Mouse (Mus musculus) liver, adult 2 months (tissue): ENCODE data around the gene Mcat. TPM values are rescaled to one million over a fixed set of nuclear protein-coding genes. Genes with fewer than 3 reads are reported as not detected.

Source experiments
- DNase-seq: peaks from one replicate; pipeline ENCODE4 v3.0.0-alpha.2; 2011; ENCODE audit warnings: low read depth, low spot score; ENCODE audit errors: extremely low read depth
- H3K27ac ChIP-seq: fragments of 200-500 bp; replicated peaks from 2 replicates; pipeline ENCODE4 v1.5.1; 2012; ENCODE audit warnings: low read depth, mild to moderate bottlenecking, control low read depth, inconsistent platforms, low read length; ENCODE audit not compliant: insufficient read depth
- H3K27me3 ChIP-seq: fragments of 200-500 bp; 2 replicates; pipeline ENCODE4 v1.6.1; 2012; ENCODE audit warnings: mild to moderate bottlenecking, moderate library complexity, low read length, inconsistent platforms; ENCODE audit not compliant: control insufficient read depth, insufficient read depth
- H3K36me3 ChIP-seq: fragments of 200-500 bp; 2 replicates; pipeline ENCODE4 v1.6.1; 2012; ENCODE audit warnings: low read length, inconsistent platforms; ENCODE audit not compliant: control insufficient read depth, insufficient read depth
- H3K4me1 ChIP-seq: fragments of 200-500 bp; 2 replicates; pipeline ENCODE4 v1.6.1; 2011; ENCODE audit warnings: low read length; ENCODE audit not compliant: control insufficient read depth, insufficient read depth
- H3K4me3 ChIP-seq: fragments of 200-500 bp; 2 replicates; pipeline ENCODE4 v1.5.1; 2011; ENCODE audit warnings: low read depth, mild to moderate bottlenecking, control low read depth, low read length, moderate library complexity; ENCODE audit not compliant: insufficient read depth
- H3K79me2 ChIP-seq: fragments of 200-500 bp; 2 replicates; pipeline ENCODE4 v1.6.1; 2012; ENCODE audit warnings: inconsistent platforms, mild to moderate bottlenecking, low read length, moderate library complexity; ENCODE audit not compliant: control insufficient read depth, insufficient read depth
- H3K9ac ChIP-seq: fragments of 200-500 bp; 2 replicates; pipeline ENCODE4 v1.6.1; 2012; ENCODE audit warnings: low read depth, mild to moderate bottlenecking, control low read depth, inconsistent platforms, low read length
- CTCF ChIP-seq: fragments of 200-500 bp; IDR thresholded peaks from 2 replicates; pipeline ENCODE4 v1.5.1; 2011; ENCODE audit warnings: low read depth, low read length, control low read depth
- POLR2A ChIP-seq: fragments of 200-500 bp; IDR thresholded peaks from 2 replicates; pipeline ENCODE4 v1.6.1; 2011; ENCODE audit warnings: low read length, control low read depth; ENCODE audit not compliant: insufficient read depth; ENCODE audit errors: extremely low read depth
- WGBS: fragments of 180-500 bp; shearing (Covaris S2); methylation state at CpG from one replicate; pipeline ENCODE4 v1.1.7; 2018; 5-methylcytosine and 5-hydroxymethylcytosine counted together
- polyA plus RNA-seq: library from polyadenylated mRNA; depleted of rRNA; stranded (reverse); fragments of >200 nt; gene quantifications from 2 replicates; pipeline ENCODE4 v1.2.3, GENCODE M21; 2012
- total RNA-seq: library from RNA; depleted of rRNA; stranded (reverse); fragments of >200 nt; gene quantifications from 2 replicates; pipeline ENCODE4 v1.2.3, GENCODE M21; 2014

The Mcat gene
- total and polyA plus RNA-seq, 2 experiments, result 25.9 to 29.3 TPM

GRCm38 (mm10) chr15:83593702-83594512 is 30.3 kb upstream of the Mcat start:
- Histone ChIP-seq H3K4me3 (peak overlapping the region; percentile 94; the same call in 1 of the 2 replicates), H3K9ac (peak overlapping the region; percentile 94; the same call in 1 of the 2 replicates), H3K27me3 (no peaks in the 10 kb centered on the region), H3K36me3 (no peaks in the 10 kb centered on the region), H3K4me1 (peaks cover 8% of the 10 kb centered on the region), H3K79me2 (peaks cover 2% of the 10 kb centered on the region; the same call in 1 of the 2 replicates), H3K27ac (no peak overlapping the region)
- TF ChIP-seq CTCF (no peak), POLR2A (no peak)
- WGBS, result 33% methylated on average over 19 of the region's 19 CpGs
- DNase-seq, result no peak

DNA sequence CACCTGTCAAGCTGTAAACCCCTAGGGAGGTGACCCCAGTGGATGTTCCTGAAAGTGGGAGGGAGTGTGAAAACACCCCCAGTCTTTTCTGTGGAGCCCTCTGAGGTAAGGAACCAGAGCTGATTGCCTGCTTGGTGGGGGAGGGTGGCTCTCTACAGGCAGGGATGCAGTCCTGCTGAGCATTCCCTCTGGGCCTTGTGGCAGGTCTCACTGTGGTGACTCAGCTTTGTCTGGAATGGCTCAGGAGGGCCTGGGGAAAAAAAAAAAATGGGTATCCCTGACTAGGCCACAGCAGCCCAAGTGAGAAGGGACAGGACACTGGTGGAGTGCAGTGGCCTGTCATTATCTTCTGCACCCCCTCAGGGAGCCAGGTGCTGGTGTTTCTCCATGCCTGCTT is 29.6 kb upstream of the Mcat start:
- DNase-seq, result no peak
- Histone ChIP-seq H3K4me3 (no peak overlapping the region), H3K27ac (no peak overlapping the region), H3K27me3 (no peaks in the 10 kb centered on the region), H3K4me1 (peaks cover 8% of the 10 kb centered on the region), H3K36me3 (no peaks in the 10 kb centered on the region), H3K9ac (no peak overlapping the region), H3K79me2 (peaks cover 2% of the 10 kb centered on the region; the same call in 1 of the 2 replicates)
- no peak for TF ChIP-seq CTCF
- no peak for TF ChIP-seq POLR2A

- TF ChIP-seq CTCF (no peak), POLR2A (no peak)
- no peak overlapping the region for H3K9ac ChIP-seq
- peaks cover 8% of the 10 kb centered on the region for H3K4me1 ChIP-seq
- no peak for DNase-seq
- H3K4me3 ChIP-seq, result no peak overlapping the region
- H3K79me2 ChIP-seq, result peaks cover 2% of the 10 kb centered on the region; the same call in 1 of the 2 replicates
- no peaks in the 10 kb centered on the region for H3K27me3 ChIP-seq
- H3K36me3 ChIP-seq, result no peaks in the 10 kb centered on the region
- WGBS, result 81% methylated on average over 8 of the region's 8 CpGs
- no peak overlapping the region for H3K27ac ChIP-seq
Observed at GRCm38 (mm10) chr15:83592260-83593188, 28.9 kb upstream of the Mcat start.

DNA sequence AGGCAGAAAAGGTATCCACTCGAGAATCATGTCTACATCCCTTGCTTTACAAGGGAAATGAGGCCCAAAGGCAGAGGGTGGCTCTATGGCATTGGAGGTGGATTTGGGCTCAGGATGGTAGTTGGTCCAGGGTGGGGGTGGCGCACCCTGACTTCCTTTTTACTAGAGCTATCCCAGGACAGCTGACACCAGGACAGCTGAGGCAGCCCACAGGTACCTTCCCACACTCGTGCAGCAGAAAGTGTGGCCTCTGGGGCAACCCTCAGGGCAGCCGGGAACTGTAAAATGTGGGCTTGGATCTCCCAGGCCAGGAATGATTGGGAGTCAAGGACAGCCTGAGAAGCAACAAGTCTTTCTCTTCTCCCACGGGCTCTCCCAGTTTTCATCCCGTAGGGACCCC is 28.2 kb upstream of the Mcat start:
- H3K27me3 ChIP-seq, result no peaks in the 10 kb centered on the region
- H3K36me3 ChIP-seq, result no peaks in the 10 kb centered on the region
- no peak overlapping the region for H3K9ac ChIP-seq
- no peak overlapping the region for H3K4me3 ChIP-seq
- H3K4me1 ChIP-seq, result peaks cover 8% of the 10 kb centered on the region
- DNase-seq, result no peak
- no peak overlapping the region for H3K27ac ChIP-seq
- WGBS, result 90% methylated on average over 6 of the region's 6 CpGs
- peaks cover 2% of the 10 kb centered on the region; the same call in 1 of the 2 replicates for H3K79me2 ChIP-seq
- TF ChIP-seq POLR2A (no peak), CTCF (no peak)

GRCm38 (mm10) chr15:83590841-83591240 is 27.3 kb upstream of the Mcat start:
- Histone ChIP-seq H3K27ac (no peak overlapping the region), H3K4me1 (peaks cover 8% of the 10 kb centered on the region), H3K4me3 (no peak overlapping the region), H3K9ac (no peak overlapping the region), H3K36me3 (peaks cover 1% of the 10 kb centered on the region; the same call in 1 of the 2 replicates), H3K79me2 (peaks cover 2% of the 10 kb centered on the region; the same call in 1 of the 2 replicates), H3K27me3 (no peaks in the 10 kb centered on the region)
- 89% methylated on average over 4 of the region's 4 CpGs for WGBS
- TF ChIP-seq CTCF (no peak), POLR2A (no peak)
- DNase-seq, result no peak
